Mouse (Mus musculus) small intestine, adult 2 months (tissue): ENCODE data around the gene Emilin1.

Experiments
- CTCF ChIP-seq: fragments of 200-500 bp; IDR thresholded peaks from 2 replicates; pipeline ENCODE4 v1.5.1; 2012; ENCODE audit warnings: low read depth, mild to moderate bottlenecking, control low read depth, inconsistent platforms, low read length, moderate library complexity, mixed read lengths; ENCODE audit not compliant: insufficient replicate concordance, insufficient read length; ENCODE audit errors: extremely low read depth
- POLR2A ChIP-seq: fragments of 200-500 bp; IDR thresholded peaks from 2 replicates; pipeline ENCODE4 v1.6.1; 2012; ENCODE audit warnings: low read depth, mild to moderate bottlenecking, control low read depth, inconsistent platforms, low read length, moderate library complexity

- TF ChIP-seq CTCF (no peak), POLR2A (no peak)
Observed at GRCm38 (mm10) chr5:30917891-30918670, 4.9 kb downstream of the Emilin1 start.
